Mouse (Mus musculus) kidney, embryonic 15.5 days (tissue): ENCODE measurements at regions not wholly inside any gene's neighbourhood (a gene's known extent, or its start where the extent isn't known, plus 50 kb on each side); places are given as distances from the start of the nearest gene placed in this dataset.

Source experiments
- ATAC-seq: fragments of 200-750 bp; cut with Nextera tagmentation; replicated peaks from 2 replicates; pipeline ENCODE4 v1.8.0; 2017; ENCODE audit warnings: moderate TSS enrichment; ENCODE audit not compliant: low FRiP score
- H3K27ac ChIP-seq: fragments of 300-500 bp; sonication (generic); 2 replicates; pipeline ENCODE4 v1.5.1; 2015; ENCODE audit warnings: mild to moderate bottlenecking, inconsistent platforms
- H3K27me3 ChIP-seq: fragments of 300-500 bp; sonication (generic); 2 replicates; pipeline ENCODE4 v1.6.1; 2015; ENCODE audit warnings: inconsistent platforms
- H3K36me3 ChIP-seq: fragments of 300-500 bp; sonication (generic); 2 replicates; pipeline ENCODE4 v1.6.1; 2015; ENCODE audit warnings: inconsistent platforms
- H3K4me1 ChIP-seq: fragments of 300-500 bp; sonication (generic); 2 replicates; pipeline ENCODE4 v1.6.1; 2015; ENCODE audit warnings: inconsistent platforms
- H3K4me2 ChIP-seq: fragments of 300-500 bp; sonication (generic); 2 replicates; pipeline ENCODE4 v1.6.1; 2015; ENCODE audit warnings: moderate library complexity, mild to moderate bottlenecking, inconsistent platforms
- H3K4me3 ChIP-seq: fragments of 300-500 bp; sonication (generic); replicated peaks from 2 replicates; pipeline ENCODE4 v1.5.1; 2015; ENCODE audit warnings: mild to moderate bottlenecking, inconsistent platforms
- H3K9ac ChIP-seq: fragments of 300-500 bp; sonication (generic); 2 replicates; pipeline ENCODE4 v1.6.1; 2015; ENCODE audit warnings: mild to moderate bottlenecking, inconsistent platforms
- H3K9me3 ChIP-seq: fragments of 300-500 bp; sonication (generic); replicated peaks from 2 replicates; pipeline ENCODE4 v1.6.1; 2016; ENCODE audit warnings: inconsistent platforms
- WGBS: fragments of 180-500 bp; shearing (Covaris S2); methylation state at CpG from one replicate; pipeline ENCODE4 v1.1.7; 2015; ENCODE audit warnings: mixed read lengths; 5-methylcytosine and 5-hydroxymethylcytosine counted together

DNA sequence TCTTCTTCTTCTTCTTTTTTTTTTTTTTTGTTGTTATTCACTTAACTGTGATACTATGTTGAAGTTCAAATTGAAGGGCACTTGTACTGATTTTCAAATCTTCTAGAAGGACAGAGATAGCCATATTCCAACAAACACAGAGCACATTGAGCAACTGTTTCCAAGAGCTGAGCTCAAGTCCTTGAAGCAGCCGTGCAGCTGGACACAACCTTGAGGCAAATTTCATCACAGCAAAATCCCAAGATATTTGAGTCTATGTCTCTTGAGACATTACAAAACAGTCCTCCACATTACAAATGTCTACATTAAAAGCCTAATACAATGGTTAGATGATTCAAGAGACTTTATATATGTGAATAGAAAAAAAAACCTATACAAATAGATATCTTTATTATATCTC is 141.9 kb downstream of the Gja1 start:
- no peak overlapping the region for H3K4me3 ChIP-seq
- no peak overlapping the region for H3K27ac ChIP-seq
- 92% methylated on average over 1 of the region's 1 CpGs for WGBS
- H3K36me3 ChIP-seq, result no peaks in the 10 kb centered on the region
- no peak overlapping the region for H3K9ac ChIP-seq
- H3K4me2 ChIP-seq, result no peak overlapping the region
- H3K9me3 ChIP-seq, result no peaks in the 10 kb centered on the region
- H3K4me1 ChIP-seq, result no peaks in the 10 kb centered on the region
- no peak for ATAC-seq
- no peaks in the 10 kb centered on the region for H3K27me3 ChIP-seq

DNA sequence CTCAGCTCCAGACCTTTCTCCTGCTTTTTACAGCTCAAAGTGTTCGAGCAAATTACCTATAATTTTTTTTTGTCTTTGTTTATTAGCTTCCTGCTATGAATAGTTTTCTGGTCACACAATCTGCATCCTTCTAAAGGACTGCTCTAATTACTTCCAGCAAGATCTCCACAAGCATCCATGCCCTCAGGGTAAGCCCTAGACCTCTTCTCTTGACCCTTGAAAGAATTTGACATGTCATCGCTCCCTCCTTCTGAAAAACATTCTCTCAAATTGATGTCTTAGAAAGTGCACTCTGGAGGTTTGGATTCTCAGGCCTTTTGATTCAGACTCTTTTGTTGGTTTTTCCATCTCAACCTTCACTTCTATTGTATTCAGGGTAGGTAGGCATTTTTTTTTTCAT is 148.7 kb downstream of the Gja1 start:
- Histone ChIP-seq H3K4me3 (no peak overlapping the region), H3K4me1 (no peaks in the 10 kb centered on the region), H3K27me3 (no peaks in the 10 kb centered on the region), H3K9me3 (no peaks in the 10 kb centered on the region), H3K9ac (no peak overlapping the region), H3K36me3 (no peaks in the 10 kb centered on the region), H3K27ac (no peak overlapping the region), H3K4me2 (no peak overlapping the region)
- no peak for ATAC-seq
- WGBS, result 64% methylated on average over 2 of the region's 2 CpGs

DNA sequence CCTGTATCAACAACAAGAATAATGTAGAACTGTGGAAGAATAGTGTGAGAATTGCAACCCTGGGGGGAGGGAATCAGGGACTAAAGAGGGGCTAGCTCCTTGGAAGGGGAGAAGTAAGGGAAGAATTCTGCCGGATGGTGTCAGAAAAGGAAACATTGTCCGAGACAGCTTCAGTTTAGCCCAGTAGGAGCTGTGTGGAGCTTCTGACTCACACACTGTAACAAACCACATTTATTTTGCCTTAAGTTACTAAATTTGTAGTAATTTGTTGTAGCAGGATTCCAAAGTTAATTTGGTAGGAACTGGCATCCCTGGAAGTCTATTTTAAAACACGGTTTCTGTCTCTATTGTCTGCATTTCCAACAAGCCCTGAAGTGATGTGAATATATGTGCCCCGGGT is 160.0 kb downstream of the Gja1 start:
- no peak overlapping the region for H3K4me3 ChIP-seq
- no peaks in the 10 kb centered on the region for H3K4me1 ChIP-seq
- no peak overlapping the region for H3K27ac ChIP-seq
- 49% methylated on average over 4 of the region's 4 CpGs for WGBS
- H3K9ac ChIP-seq, result no peak overlapping the region
- ATAC-seq, result no peak
- no peak overlapping the region for H3K4me2 ChIP-seq
- no peaks in the 10 kb centered on the region for H3K27me3 ChIP-seq
- no peaks in the 10 kb centered on the region for H3K36me3 ChIP-seq
- no peaks in the 10 kb centered on the region for H3K9me3 ChIP-seq

GRCm38 (mm10) chr10:56539827-56540511 is 162.8 kb downstream of the Gja1 start:
- Histone ChIP-seq H3K9me3 (no peaks in the 10 kb centered on the region), H3K4me2 (no peak overlapping the region), H3K27me3 (no peaks in the 10 kb centered on the region), H3K9ac (no peak overlapping the region), H3K36me3 (no peaks in the 10 kb centered on the region), H3K27ac (peak overlapping the region; percentile 52; the same call in 1 of the 2 replicates), H3K4me1 (no peaks in the 10 kb centered on the region), H3K4me3 (no peak overlapping the region)
- ATAC-seq, result peak; percentile 91
- 44% methylated on average over 5 of the region's 5 CpGs for WGBS

DNA sequence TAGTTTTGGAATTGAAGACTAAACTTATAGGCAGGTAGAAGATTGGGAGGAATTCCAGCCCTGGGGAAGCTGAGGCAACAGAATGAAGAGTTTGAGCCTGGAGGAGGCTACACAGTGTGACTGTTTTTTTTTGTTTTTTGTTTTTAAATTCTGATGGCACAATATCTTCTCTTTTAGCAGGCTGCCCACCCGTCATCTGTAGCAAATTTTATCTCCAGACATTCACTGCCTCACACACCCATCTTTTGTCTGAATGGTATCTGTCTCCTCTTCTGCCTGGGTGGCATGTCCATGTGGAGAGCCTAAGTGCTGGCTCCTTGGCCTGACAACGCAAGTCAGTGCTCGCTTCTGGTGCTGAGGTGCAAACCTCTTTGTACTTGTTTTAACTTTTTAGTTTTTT is 165.0 kb downstream of the Gja1 start:
- Histone ChIP-seq H3K4me3 (no peak overlapping the region), H3K9ac (no peak overlapping the region), H3K4me1 (no peaks in the 10 kb centered on the region), H3K4me2 (no peak overlapping the region), H3K36me3 (no peaks in the 10 kb centered on the region), H3K9me3 (no peaks in the 10 kb centered on the region), H3K27me3 (no peaks in the 10 kb centered on the region), H3K27ac (no peak overlapping the region)
- no peak for ATAC-seq
- WGBS, result 85% methylated on average over 3 of the region's 3 CpGs

DNA sequence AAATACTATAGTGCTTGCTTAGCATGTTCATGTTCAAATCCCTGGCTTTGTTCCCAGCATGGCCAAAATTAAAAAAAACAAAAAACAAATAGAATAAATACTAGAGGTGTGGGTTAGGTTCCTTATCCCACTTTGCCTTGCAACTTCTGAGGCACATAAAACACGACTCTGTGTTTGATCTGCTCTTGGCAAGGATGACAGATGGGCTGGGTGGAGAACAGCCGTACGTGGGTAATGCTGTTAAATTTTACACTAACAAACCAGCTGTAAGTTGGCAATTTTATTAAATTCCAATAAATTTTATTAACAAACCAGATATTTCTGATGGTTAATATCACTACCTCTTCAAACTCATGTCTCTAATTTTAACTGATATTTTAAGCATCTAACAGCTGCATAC is 168.9 kb downstream of the Gja1 start:
- Histone ChIP-seq H3K4me1 (no peaks in the 10 kb centered on the region), H3K9me3 (no peaks in the 10 kb centered on the region), H3K27me3 (no peaks in the 10 kb centered on the region), H3K4me2 (no peak overlapping the region), H3K36me3 (no peaks in the 10 kb centered on the region), H3K9ac (no peak overlapping the region), H3K4me3 (no peak overlapping the region), H3K27ac (no peak overlapping the region)
- WGBS, result 48% methylated on average over 3 of the region's 3 CpGs
- ATAC-seq, result no peak

- H3K9me3 ChIP-seq, result no peaks in the 10 kb centered on the region
- no peak overlapping the region for H3K4me2 ChIP-seq
- H3K27me3 ChIP-seq, result no peaks in the 10 kb centered on the region
- 79% methylated on average over 2 of the region's 2 CpGs for WGBS
- H3K4me1 ChIP-seq, result no peaks in the 10 kb centered on the region
- H3K4me3 ChIP-seq, result no peak overlapping the region
- no peak for ATAC-seq
- no peak overlapping the region for H3K27ac ChIP-seq
- H3K36me3 ChIP-seq, result no peaks in the 10 kb centered on the region
- no peak overlapping the region for H3K9ac ChIP-seq
Measured at GRCm38 (mm10) chr10:56546824-56547223, 169.7 kb downstream of the Gja1 start.

DNA sequence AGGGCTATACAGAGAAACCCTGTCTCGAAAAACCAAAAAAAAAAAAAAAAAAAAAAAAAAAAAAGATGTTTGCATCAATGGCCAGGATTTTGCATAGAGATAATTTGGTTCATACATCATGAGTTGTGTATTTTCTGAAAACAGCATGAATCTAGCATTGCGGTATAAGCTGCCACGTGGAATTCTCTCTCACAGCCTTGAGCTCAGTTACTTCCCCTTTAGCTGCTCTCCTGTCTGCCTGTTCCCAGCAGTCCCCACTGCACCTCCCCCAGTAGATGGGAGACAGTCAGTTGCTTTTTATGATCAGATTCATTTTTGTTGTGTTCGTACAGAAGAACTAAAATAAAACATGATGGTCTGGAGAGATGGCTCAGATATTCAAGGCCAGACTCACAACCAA is 170.7 kb downstream of the Gja1 start:
- H3K9ac ChIP-seq, result no peak overlapping the region
- H3K36me3 ChIP-seq, result no peaks in the 10 kb centered on the region
- no peak overlapping the region for H3K27ac ChIP-seq
- H3K4me2 ChIP-seq, result no peak overlapping the region
- ATAC-seq, result no peak
- 88% methylated on average over 3 of the region's 4 CpGs for WGBS
- H3K4me1 ChIP-seq, result no peaks in the 10 kb centered on the region
- no peak overlapping the region for H3K4me3 ChIP-seq
- H3K9me3 ChIP-seq, result no peaks in the 10 kb centered on the region
- H3K27me3 ChIP-seq, result no peaks in the 10 kb centered on the region

- no peak overlapping the region for H3K9ac ChIP-seq
- H3K4me2 ChIP-seq, result no peak overlapping the region
- no peaks in the 10 kb centered on the region for H3K4me1 ChIP-seq
- H3K4me3 ChIP-seq, result no peak overlapping the region
- H3K36me3 ChIP-seq, result no peaks in the 10 kb centered on the region
- H3K27me3 ChIP-seq, result no peaks in the 10 kb centered on the region
- WGBS, result 89% methylated on average over 12 of the region's 12 CpGs
- no peak for ATAC-seq
- no peaks in the 10 kb centered on the region for H3K9me3 ChIP-seq
- no peak overlapping the region for H3K27ac ChIP-seq
Measured at GRCm38 (mm10) chr10:56566836-56567442, 189.8 kb downstream of the Gja1 start.

- Histone ChIP-seq H3K27me3 (no peaks in the 10 kb centered on the region), H3K4me1 (no peaks in the 10 kb centered on the region), H3K27ac (no peak overlapping the region), H3K4me3 (no peak overlapping the region), H3K9ac (no peak overlapping the region), H3K4me2 (no peak overlapping the region), H3K9me3 (no peaks in the 10 kb centered on the region), H3K36me3 (no peaks in the 10 kb centered on the region)
- 39% methylated on average over 6 of the region's 6 CpGs for WGBS
- ATAC-seq, result no peak
Measured at GRCm38 (mm10) chr10:56582065-56582464, 204.9 kb downstream of the Gja1 start.

DNA sequence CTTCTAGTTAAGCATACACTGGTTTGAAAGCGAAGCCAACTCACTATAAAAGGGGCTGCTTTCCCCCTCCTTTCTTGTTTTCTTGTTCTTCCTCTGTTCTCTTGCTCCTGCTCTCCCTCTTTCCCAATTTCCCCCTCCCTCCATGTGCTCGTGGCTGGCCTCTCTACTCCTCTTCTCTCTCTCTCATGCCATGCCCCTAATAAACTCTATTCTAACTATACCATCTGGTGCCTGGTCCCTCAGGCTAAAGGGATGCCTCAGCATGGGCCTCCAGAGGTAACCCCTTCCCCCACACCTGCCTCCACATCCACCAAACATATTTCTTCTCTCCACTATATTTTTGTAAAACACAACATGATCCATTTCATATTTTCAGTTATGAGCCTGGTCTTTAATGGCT is 210.1 kb downstream of the Gja1 start:
- Histone ChIP-seq H3K9ac (no peak overlapping the region), H3K27ac (no peak overlapping the region), H3K4me1 (no peaks in the 10 kb centered on the region), H3K36me3 (no peaks in the 10 kb centered on the region), H3K27me3 (no peaks in the 10 kb centered on the region), H3K4me2 (no peak overlapping the region), H3K4me3 (no peak overlapping the region), H3K9me3 (no peaks in the 10 kb centered on the region)
- ATAC-seq, result no peak
- WGBS, result 56% methylated on average over 2 of the region's 2 CpGs

GRCm38 (mm10) chr10:56597382-56597781 is 220.3 kb downstream of the Gja1 start:
- Histone ChIP-seq H3K4me2 (no peak overlapping the region), H3K4me1 (no peaks in the 10 kb centered on the region), H3K9ac (no peak overlapping the region), H3K27ac (no peak overlapping the region), H3K36me3 (no peaks in the 10 kb centered on the region), H3K9me3 (no peaks in the 10 kb centered on the region), H3K27me3 (no peaks in the 10 kb centered on the region), H3K4me3 (no peak overlapping the region)
- 37% methylated on average over 5 of the region's 5 CpGs for WGBS
- ATAC-seq, result 0 out of 2 replicates have a peak, but pooled peaks have one; percentile 25

DNA sequence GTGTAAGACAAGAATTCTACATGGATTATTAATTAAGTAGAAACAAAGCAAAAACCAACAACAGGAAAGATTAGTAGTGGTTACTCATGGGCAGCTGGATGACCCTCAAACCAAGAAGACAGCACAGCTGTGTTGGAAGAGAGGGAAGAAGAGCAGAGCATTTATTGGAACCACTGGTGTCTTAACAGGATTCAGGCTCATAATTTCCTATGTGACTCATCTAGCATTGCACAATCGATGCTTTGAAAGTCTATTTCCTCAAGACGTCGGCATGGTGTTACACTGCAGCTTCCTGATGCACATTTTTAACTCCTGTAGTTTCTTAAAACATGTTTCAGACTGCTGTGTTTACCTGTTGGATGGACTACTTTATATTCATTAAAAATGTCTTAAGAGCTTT is 221.1 kb downstream of the Gja1 start:
- Histone ChIP-seq H3K36me3 (no peaks in the 10 kb centered on the region), H3K9me3 (no peaks in the 10 kb centered on the region), H3K27me3 (no peaks in the 10 kb centered on the region), H3K4me2 (no peak overlapping the region), H3K9ac (no peak overlapping the region), H3K4me3 (no peak overlapping the region), H3K27ac (no peak overlapping the region), H3K4me1 (no peaks in the 10 kb centered on the region)
- 73% methylated on average over 3 of the region's 3 CpGs for WGBS
- ATAC-seq, result no peak
